Mouse (Mus musculus): Measurements from ENCODE around the gene Arid1b. TPM values are rescaled to one million over a fixed set of nuclear protein-coding genes. Genes with fewer than 3 reads are reported as not detected.

The Arid1b gene
- polyA plus RNA-seq, 1 experiment: 9.0 TPM

DNA sequence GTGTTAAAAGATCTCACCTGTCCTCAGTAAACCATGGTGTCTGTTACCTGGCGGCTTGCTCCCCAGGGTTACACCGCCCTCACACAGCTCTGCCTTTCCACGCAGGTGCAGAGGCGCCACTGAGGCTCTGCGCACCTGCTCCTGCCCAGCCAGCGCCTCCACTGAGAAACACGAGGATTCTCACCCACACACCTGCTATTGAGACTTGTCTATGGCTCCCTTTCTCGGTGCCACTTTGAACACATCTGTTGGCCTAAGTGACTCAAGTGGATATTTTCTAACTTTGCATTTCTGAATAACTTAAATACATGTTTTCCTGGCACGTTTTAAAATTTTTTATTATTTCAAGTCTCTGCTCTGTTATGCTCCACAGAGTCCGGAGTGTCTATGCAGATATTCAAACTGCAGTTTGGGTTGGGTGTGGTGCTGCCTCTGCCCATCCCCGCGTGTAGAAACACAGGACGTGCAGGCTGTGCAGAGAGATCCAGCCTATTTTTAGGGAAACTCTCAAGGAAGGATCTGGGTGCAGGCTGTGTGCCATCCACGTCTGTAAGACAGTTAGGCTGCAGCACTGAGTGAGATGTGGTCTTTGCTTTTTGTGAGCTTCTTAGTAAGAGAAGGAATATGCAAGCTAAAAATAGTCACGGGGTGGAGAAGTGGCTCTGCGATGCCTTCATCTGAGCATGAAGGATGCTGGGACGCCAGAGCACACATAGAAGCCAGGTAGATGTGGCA is 283.2 kb downstream of the Arid1b start:
- WGBS: 81% methylated on average over 17 of the region's 17 CpGs
- no peak for DNase-seq (ENCODE audit: low read depth, low spot score)

DNA sequence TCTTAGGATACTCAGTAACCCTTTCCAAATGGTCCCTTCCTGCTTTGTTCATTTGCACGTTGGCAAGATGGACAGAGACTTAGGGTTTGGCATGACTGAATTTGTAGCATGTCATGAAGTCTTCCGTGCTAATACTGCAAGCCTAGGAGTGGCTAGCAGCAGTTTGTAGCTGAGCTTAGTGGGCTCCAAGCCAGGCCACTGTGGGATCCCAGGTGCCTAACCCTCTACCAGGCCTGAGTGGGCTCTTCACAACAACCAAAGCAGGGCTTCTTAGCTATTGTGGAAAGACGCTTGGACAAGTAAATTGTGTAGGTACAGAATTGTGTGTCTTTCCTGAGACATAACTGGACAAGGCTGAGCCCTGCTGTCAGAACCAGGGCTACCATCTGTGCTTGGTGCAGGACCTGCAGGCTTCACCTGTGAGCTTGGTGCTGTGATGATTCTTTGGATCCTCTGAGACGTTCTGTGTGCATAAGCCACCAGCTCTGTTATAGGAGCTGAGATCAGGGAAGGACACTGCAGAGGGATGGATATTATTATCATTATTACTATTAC is 286.4 kb downstream of the Arid1b start:
- WGBS: 79% methylated on average over 4 of the region's 4 CpGs
- no peak for DNase-seq (ENCODE audit: low read depth, low spot score)

DNA sequence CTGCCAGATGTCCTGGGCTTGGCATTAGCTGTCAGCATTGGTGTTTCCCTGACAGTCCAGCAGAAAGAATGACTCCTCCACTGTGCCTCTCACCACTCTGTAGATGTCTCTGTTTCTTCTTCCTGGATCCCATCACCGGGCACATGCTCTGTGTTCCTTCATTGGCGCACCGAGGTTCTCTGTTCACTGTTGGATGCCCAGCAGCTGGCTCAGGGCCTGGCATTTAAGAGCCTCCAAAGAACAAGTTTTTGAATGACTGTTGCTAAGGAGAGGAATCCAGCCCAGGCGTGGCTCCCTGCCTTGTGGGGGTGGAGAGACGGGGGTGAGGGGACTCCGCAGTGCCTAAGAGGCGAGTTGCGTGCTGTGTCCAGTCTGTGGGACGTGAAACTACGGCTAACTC is 290.7 kb downstream of the Arid1b start:
- 86% methylated on average over 10 of the region's 10 CpGs for WGBS
- no peak for DNase-seq (ENCODE audit: low read depth, low spot score)

DNA sequence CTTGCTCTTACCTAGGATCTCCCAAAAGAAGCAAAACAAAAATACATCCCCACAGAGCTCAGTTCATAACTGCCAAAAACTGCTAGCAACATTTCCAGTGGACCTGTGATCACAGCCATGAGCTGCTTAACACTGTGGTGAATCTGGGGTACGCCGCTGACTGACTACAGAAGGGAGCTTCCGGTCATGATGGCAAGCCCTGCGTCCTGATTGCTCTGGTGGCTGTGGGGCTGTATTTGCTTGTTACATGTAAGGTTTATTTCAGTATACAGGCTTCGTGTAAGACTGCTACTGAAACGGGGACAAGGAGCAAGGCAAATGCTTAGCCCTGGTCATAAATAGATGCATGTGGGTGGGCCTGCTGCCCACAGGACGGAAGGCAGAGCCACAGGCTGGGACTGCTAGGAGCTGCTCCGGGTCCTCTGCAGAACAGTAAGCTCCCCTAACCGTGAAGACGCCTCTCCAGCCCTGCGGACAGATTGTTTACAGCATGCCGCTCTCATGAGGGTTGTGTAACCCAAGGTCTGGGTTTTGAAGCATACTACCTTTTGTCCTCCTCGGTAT is 291.8 kb downstream of the Arid1b start:
- 69% methylated on average over 13 of the region's 13 CpGs for WGBS
- no peak for DNase-seq (ENCODE audit: low read depth, low spot score)

DNA sequence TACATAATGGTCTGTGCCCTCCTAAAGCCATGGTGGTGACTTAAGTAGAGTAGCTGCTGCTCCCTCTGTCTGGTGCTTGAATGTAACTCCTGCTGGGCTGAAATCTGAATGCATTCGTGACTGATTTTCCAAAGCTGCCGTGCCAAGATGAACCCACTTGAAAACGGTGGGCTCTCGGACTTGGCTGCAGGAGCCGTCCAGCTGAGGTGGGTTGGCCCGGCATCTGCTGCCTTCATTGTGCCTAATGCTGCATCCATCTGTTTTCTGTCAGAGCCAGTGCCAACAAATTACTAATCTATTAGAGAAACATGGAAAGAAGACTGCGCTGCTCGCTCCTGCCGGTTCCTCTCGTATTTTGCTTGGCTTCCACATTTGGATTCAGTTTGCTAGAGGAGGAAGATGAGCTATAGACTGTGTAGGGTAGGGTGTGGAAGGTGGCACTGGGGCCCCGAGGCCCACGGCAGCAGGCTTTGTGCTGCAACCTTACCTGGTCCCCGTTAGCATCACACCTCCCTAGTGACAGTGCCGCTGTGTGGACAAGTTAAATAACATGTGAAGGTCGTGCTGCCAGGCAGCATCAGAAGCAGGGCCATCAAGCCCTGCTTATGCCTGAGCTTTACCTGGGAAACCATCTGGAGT is 292.6 kb downstream of the Arid1b start:
- 79% methylated on average over 15 of the region's 15 CpGs for WGBS
- DNase-seq (ENCODE audit: low read depth, low spot score): no peak

DNA sequence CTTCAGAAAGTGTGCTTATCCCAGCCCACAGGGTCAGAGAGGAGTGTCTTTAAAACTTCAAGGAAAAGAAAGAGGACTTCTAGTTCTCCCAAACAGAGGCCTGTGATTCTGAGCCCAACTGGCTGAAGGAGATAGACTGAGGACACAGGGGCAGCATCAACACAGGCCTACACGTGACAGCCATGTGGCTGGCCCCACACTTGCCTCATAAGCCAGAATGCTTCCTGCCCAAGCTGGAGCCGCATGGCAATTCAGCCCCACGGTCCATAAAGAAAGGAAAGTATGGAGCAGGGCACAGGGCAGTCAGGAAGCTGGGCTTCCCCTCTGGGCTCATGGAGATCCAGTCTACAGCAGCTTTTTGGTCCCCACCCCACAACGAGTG is 293.1 kb downstream of the Arid1b start:
- WGBS: 61% methylated on average over 4 of the region's 4 CpGs
- no peak for DNase-seq (ENCODE audit: low read depth, low spot score)

DNA sequence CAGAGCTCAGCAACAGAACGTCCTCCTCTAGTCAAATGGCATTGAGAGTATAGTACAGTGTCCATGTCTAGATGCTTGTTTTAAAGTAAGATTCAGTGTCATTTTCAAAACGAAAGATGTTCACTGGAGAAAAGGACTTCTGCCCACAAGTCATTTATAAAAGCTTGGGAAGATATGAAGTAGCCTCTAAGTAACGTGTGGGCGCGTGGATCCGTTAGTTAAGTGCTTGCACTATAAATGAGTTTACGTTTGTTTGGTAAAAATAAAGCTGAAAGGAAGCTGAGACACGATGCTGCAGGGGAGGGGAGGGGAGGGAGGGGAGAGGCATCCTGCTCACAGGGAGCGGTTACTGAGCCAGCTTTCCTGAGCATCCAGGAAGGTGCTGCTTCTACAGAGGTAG is 293.5 kb downstream of the Arid1b start:
- WGBS: 67% methylated on average over 9 of the region's 9 CpGs
- DNase-seq (ENCODE audit: low read depth, low spot score): no peak

DNA sequence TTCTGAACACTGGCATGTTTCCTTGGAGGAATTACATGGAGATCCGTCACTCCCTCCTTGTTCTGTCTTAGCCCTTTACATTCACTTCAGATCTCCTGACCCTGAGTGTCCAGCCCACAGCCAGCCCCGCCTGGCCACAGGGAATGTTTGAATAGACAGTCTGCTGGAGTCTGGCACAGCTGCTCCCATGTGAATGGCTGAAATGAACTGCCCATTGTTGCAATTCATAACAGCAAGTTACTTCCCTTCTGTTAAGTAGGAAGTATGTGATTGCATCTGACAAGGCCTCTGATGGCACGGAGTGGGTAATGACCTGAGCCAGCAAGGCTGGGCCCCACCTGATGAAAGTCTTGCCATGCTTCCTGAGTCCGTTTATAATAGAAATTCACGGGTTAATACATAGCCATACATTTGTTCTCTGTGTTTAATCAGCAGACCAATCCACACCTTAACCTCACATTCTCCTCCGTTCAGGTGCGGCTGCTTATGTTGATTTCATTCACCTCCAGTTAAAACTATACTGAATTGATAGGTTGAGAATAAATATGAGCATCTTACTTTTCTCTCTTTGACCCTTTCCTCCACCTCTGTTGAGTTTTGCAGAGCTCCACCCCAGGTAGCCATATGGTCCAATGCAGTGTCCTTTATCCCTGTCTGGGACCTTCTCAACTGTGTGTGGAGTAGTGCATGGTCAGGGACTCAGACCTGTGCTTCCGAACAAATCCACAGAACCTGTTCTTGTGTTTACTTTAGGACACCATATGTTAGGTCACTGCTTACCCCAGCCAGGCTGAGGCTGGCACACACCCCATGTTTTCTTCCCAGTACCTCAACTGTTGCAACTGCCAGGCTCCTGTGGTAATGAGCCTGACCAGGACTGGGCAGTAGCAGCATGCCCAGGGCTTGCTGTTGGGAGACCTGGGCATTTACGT is 299.8 kb downstream of the Arid1b start:
- no peak for DNase-seq (ENCODE audit: low read depth, low spot score)

DNA sequence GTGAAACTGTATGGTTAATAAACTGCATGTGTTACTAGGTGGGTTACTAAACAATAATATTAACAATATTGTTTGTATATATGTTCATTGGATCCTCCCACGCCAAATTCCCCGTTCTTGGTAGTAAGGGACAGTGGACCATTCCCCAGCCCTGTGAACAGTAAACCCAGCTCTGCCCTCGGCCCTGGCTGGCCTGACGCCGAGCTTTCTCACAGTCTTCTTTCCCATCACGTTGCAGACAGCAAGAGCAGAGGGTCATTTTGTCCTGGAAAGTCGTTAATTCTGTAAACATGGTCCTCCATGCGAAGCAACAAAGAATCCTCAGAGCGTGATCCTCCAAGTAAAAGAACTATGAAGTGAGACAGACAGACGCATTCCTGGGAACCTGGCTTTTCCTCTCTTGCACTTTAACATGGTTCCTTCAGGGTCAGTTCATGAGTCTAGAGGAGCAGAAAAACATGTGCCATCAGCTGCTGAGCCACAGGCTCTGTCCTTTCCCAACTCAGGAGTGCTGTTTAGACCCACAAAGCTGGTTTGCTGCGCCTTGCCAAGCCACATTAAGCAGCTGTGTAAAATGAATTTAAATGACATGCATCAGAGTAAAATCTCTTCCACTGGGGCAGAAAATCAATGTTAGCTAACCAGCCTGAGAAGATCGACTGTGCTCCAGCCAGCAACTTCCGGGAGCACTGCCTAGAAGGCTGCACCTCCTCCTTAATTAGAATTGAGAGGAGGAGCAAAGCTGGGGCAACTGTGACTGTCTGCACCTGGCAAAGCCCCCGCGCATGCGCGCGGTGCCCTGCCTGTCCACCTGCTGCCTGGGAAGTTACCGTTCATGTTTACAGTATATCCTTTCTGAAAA is 301.2 kb downstream of the Arid1b start:
- WGBS: 23% methylated on average over 19 of the region's 19 CpGs
- DNase-seq (ENCODE audit: low read depth, low spot score): peak; percentile 74

More for the DNA sequence above, 299.8 kb downstream of the Arid1b start:
- 31% methylated on average over 9 of the region's 9 CpGs for WGBS

DNA sequence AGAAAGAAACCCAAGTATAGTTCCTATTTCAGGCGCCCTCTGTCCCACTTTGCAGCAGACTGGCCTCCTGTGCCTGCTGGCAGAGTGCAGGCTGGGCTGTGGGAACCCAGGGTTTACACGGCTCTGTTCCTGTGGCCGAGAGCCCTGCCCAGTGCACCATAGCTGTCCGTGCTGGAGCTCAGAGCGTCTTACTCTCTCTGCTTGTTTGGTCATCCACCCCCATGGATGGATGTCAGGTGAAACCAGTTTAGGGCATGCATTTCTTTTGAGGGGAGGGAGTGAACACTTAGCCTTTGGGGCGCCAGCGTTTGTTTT is 301.8 kb downstream of the Arid1b start:
- no peak for DNase-seq (ENCODE audit: low read depth, low spot score)
- WGBS: 32% methylated on average over 7 of the region's 7 CpGs

DNA sequence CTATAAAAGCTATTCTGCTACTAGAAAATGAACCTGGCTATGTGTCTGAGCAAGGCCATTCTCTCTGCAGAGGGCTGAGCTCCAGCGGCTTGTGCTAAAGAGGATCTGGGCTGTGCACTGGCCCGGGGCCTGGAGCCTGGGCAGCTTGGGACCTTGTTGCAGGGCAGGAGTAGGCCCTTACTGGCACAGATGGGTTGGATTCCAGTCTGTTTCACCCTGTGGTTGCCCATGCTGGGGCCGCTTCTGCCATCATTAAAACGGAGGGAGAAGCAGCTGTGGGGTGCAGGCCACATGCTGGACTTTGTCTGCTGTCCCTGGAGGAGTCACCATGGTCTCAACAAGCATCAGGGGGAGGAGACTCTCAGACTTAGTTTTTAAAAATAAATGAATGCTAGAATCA is 303.4 kb downstream of the Arid1b start:
- WGBS: 92% methylated on average over 4 of the region's 4 CpGs
- DNase-seq (ENCODE audit: low read depth, low spot score): no peak

DNA sequence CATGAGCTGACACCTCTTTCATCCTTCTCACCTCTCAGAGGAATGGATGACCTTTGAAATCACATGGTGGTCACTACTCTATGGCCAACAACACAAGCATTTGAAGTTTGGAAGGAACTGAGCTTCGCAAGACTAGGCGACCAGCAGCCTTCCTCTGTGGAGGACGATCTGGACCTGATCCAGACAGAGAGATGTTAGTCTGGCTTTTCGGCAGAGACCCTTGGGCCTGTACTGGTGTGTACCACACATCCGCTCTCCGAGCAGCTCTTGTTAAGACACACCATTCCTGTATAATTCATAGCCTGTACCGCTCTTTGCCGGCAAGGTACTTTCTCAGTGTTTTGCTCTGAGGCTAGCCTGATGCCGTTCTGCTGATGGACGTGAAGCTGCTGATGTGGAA is 303.9 kb downstream of the Arid1b start:
- WGBS: 93% methylated on average over 10 of the region's 10 CpGs
- no peak for DNase-seq (ENCODE audit: low read depth, low spot score)

DNA sequence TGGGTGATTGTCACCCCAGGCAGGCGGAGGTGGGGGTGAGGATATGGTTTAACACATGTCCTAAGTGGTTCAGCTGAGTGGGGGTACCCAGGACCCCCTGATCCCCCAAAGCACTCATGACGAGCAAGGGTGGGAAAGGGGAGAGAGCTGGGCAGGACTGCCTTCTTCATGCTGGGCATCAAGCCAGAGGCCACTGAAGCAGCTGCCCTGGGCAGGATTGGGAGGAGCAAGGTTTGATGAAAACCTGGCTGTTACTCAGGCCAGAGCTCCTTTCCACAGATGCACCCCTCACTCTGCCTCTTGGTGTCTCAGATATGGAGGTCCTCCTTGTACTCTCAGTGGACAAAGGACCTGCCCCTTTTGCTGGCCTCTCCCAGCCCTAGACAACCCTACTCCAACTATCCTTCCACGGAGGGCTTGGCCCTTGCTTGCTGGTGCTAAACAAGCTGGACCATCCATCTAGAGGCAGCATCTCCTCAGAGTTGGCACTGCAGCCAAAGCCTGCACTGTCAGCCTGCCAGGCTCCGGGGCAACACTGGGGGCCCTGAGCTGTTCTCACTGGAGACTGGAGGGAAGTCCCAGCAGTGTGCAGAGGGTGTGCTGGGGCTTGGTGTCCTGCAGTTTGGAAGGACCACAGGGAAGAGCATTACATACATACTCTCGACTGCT is 304.9 kb downstream of the Arid1b start:
- no peak for DNase-seq (ENCODE audit: low read depth, low spot score)
- WGBS: 64% methylated on average over 5 of the region's 5 CpGs

DNA sequence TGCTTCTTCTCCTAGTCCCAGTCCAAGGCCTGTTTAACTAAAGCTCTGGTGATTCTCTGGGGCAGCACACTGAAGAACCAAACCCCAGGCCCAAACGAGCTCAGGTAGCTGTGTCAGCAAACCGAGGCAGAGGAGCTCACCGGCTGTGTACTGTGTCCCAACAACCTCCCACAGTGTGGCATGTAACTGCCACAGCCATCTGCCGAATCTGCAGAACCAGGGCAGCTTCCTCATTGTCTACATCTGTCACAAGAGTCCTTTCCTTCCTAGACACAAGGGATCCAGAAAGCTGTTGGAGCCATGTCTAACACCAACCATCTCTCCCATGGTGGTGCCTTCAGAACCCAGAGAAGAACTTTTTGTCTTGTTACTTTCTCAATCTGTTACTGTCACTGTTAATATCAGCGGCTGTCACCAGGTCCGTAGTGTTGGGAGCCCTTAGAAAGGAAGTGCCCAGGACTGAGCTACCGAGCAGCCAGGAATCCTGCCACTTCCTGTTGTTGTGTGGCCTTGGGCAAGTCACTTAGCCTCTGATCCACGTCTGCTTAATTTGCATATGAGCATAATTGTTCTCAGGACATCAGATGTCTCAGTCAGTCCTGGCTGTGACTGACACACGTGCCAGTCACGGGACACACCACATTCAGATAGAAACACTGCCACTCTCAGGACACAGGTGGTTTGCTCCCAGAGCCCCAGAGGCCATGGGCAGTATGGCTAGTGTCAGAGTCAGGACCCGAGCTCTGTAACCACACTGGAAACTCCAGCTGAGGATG is 309.0 kb downstream of the Arid1b start:
- 61% methylated on average over 11 of the region's 11 CpGs for WGBS
- DNase-seq (ENCODE audit: low read depth, low spot score): no peak

DNA sequence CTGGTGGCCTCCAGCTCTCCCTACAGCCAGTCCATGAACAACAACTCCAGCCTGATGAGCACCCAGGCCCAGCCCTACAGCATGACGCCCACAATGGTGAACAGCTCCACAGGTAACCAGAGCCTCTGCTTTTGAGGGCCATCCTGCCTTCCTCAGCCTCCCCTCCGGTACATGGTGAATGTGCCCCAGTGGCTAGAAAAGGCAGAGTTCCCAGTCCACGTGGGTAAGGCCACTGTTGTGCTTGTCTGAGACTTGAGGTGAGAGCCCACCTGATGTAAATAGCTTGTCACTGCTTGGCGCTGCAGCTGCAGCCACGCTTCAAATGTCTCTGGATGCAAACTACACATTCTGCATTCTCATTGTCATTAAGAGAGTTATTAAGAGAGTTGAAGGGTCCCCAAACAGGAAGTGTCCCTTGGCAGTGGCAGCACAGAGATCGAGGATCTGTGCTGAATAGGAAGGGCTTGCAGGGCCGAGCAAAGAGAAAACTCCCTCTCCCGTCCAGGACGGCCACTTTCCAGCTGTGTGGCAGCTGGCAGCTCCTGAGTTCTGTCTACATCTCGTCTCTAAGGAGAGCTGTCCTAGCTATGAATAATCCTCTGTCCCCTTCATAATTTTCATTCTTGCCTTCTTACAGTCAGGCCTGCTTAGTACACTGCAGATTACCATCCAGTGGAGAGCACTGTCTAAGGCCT is 311.8 kb downstream of the Arid1b start:
- WGBS: 82% methylated on average over 10 of the region's 10 CpGs
- no peak for DNase-seq (ENCODE audit: low read depth, low spot score)

DNA sequence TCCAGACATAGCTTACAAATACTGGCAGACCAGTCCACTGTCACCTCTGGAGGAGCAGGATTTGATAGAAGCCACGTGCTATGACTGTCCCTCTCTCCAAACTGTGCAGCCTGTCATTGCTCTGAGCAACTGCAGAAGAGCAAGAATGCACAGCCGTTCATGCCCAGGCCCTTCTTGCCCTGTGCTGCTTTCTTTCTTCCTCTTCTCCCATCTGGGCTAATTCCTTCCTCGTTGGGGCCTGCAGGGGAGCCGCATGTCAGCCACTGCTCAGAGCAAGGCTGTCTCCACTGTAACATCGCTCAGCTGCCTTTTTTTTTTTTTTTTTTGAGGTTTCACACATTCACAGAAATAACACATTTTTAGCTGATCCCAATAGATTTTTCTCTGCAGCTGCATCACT is 315.8 kb downstream of the Arid1b start:
- no peak for DNase-seq (ENCODE audit: low read depth, low spot score)
- WGBS: 49% methylated on average over 5 of the region's 5 CpGs

DNA sequence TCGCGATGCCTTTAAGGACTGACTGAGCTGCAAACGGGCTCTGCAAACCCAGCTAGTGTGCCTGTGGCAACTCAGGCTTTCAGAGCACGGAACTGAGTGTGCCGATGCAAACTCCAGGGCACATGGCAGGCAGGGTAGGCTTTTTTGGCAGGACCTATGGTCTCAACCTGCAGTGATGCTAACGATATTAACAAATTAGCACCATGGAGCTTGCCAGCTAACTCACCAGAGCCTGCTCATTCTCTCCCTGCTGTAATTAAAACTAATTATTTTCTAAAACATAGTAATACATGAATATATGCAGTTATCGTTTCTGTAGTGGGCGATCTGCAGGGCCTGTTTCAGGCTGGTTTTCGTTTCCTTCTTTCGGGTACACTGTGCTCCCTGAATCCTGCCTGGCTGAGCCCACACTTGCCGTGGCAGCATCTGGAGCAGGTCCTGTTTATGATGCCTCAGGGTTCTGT is 316.3 kb downstream of the Arid1b start:
- DNase-seq (ENCODE audit: low read depth, low spot score): no peak
- WGBS: 85% methylated on average over 11 of the region's 11 CpGs
